Mouse (Mus musculus) ES-E14 (cell line): ENCODE measurements around the gene Htr2b.

ENCODE experiments used
- CHD2 ChIP-seq: IDR thresholded peaks from 2 replicates; pipeline ENCODE4 v1.6.1; 2014; ENCODE audit warnings: mild to moderate bottlenecking, low read depth, low read length, inconsistent platforms
- HCFC1 ChIP-seq: IDR thresholded peaks from 2 replicates; pipeline ENCODE4 v1.6.1; 2012; ENCODE audit warnings: low read length, inconsistent platforms, borderline replicate concordance; ENCODE audit not compliant: insufficient read depth
- MAFK ChIP-seq: IDR thresholded peaks from 2 replicates; pipeline ENCODE4 v1.6.1; 2014; ENCODE audit warnings: mild to moderate bottlenecking, low read depth, low read length, inconsistent platforms; ENCODE audit not compliant: insufficient read depth
- ZC3H11A ChIP-seq: IDR thresholded peaks from 2 replicates; pipeline ENCODE4 v1.6.1; 2012; ENCODE audit warnings: low read depth, mild to moderate bottlenecking, inconsistent platforms, low read length, borderline replicate concordance

- no peak for TF ChIP-seq ZC3H11A
- TF ChIP-seq MAFK = no peak
- TF ChIP-seq HCFC1 = no peak
- TF ChIP-seq CHD2 = no peak
Observed at GRCm38 (mm10) chr1:86156075-86156474, 44.3 kb upstream of the Htr2b start.
